Mouse (Mus musculus) hindbrain, embryonic 11.5 days (tissue): ENCODE measurements around the gene Opalin. TPM values are rescaled to one million over a fixed set of nuclear protein-coding genes. Genes with fewer than 3 reads are reported as not detected.
A peak's percentile ranks its signal among the peaks of the same experiment; 100 is the strongest.

Source experiments
- ATAC-seq: fragments of 200-750 bp; cut with Nextera tagmentation; 2 replicates; pipeline ENCODE4 v1.8.0; 2017; ENCODE audit warnings: mild to moderate bottlenecking, moderate TSS enrichment, moderate library complexity; ENCODE audit not compliant: low FRiP score
- DNase-seq: peaks from one replicate; pipeline ENCODE4 v3.0.0-alpha.2; 2015; ENCODE audit warnings: low spot score
- H3K27ac ChIP-seq: fragments of 300-500 bp; sonication (generic); 2 replicates; pipeline ENCODE4 v1.5.1; 2014; ENCODE audit warnings: mild to moderate bottlenecking, low read depth, low read length
- H3K27me3 ChIP-seq: fragments of 300-500 bp; sonication (generic); 2 replicates; pipeline ENCODE4 v1.6.1; 2014; ENCODE audit warnings: mild to moderate bottlenecking, low read length, moderate library complexity, mixed read lengths; ENCODE audit not compliant: control insufficient read depth, insufficient read depth
- H3K36me3 ChIP-seq: fragments of 300-500 bp; sonication (generic); 2 replicates; pipeline ENCODE4 v1.6.1; 2014; ENCODE audit warnings: mild to moderate bottlenecking, low read length, moderate library complexity, mixed read lengths; ENCODE audit not compliant: control insufficient read depth, insufficient read depth
- H3K4me1 ChIP-seq: fragments of 300-500 bp; sonication (generic); replicated peaks from 2 replicates; pipeline ENCODE4 v1.6.1; 2014; ENCODE audit warnings: low read length, mixed read lengths; ENCODE audit not compliant: control insufficient read depth, insufficient read depth
- H3K4me2 ChIP-seq: fragments of 300-500 bp; sonication (generic); replicated peaks from 2 replicates; pipeline ENCODE4 v1.6.1; 2014; ENCODE audit warnings: mild to moderate bottlenecking, low read depth, low read length
- H3K4me3 ChIP-seq: fragments of 300-500 bp; sonication (generic); 2 replicates; pipeline ENCODE4 v1.5.1; 2014; ENCODE audit warnings: low read depth, low read length
- H3K9ac ChIP-seq: fragments of 300-500 bp; sonication (generic); 2 replicates; pipeline ENCODE4 v1.6.1; 2014; ENCODE audit warnings: low read depth, low read length
- H3K9me3 ChIP-seq: fragments of 300-500 bp; sonication (generic); 2 replicates; pipeline ENCODE4 v1.6.1; 2016; ENCODE audit warnings: low read length; ENCODE audit not compliant: control insufficient read depth
- WGBS: fragments of 180-500 bp; shearing (Covaris S2); extraction: QIAGEN DNeasy Blood & Tissue Kit; methylation state at CpG from one replicate; pipeline ENCODE4 v1.1.7; 2014; 5-methylcytosine and 5-hydroxymethylcytosine counted together
- polyA plus RNA-seq: library from polyadenylated mRNA; unstranded; fragments of >200 nt; fragmentation: Nextera tagmentation; extraction: Ambion mirVana; gene quantifications from 2 replicates; pipeline ENCODE4 v1.2.1, GENCODE M21; 2014

Opalin gene
- polyA plus RNA-seq, 1 experiment from 2014 or later = not detected

GRCm38 (mm10) chr19:41088491-41088890 is 11.6 kb upstream of the Opalin start:
- H3K4me2 ChIP-seq = no peak overlapping the region

GRCm38 (mm10) chr19:41087901-41088300 is 11.0 kb upstream of the Opalin start:
- H3K4me3 ChIP-seq = no peak overlapping the region
- no peak overlapping the region for H3K27ac ChIP-seq
- H3K36me3 ChIP-seq = no peaks in the 10 kb centered on the region
- WGBS = 72% methylated on average over 4 of the region's 4 CpGs
- H3K9me3 ChIP-seq = no peaks in the 10 kb centered on the region
- no peaks in the 10 kb centered on the region for H3K4me1 ChIP-seq
- DNase-seq = no peak
- no peak overlapping the region for H3K9ac ChIP-seq
- H3K27me3 ChIP-seq = no peaks in the 10 kb centered on the region
- H3K4me2 ChIP-seq = no peak overlapping the region
- no peak for ATAC-seq

More at GRCm38 (mm10) chr19:41088491-41088890, 11.6 kb upstream of the Opalin start:
- H3K9me3 ChIP-seq = no peaks in the 10 kb centered on the region
- WGBS = 49% methylated on average over 18 of the region's 18 CpGs
- ATAC-seq (no peak), DNase-seq (no peak)
- H3K9ac ChIP-seq = no peak overlapping the region
- H3K36me3 ChIP-seq = no peaks in the 10 kb centered on the region
- H3K27me3 ChIP-seq = no peaks in the 10 kb centered on the region
- no peak overlapping the region for H3K27ac ChIP-seq
- H3K4me3 ChIP-seq = no peak overlapping the region
- H3K4me1 ChIP-seq = no peaks in the 10 kb centered on the region

DNA sequence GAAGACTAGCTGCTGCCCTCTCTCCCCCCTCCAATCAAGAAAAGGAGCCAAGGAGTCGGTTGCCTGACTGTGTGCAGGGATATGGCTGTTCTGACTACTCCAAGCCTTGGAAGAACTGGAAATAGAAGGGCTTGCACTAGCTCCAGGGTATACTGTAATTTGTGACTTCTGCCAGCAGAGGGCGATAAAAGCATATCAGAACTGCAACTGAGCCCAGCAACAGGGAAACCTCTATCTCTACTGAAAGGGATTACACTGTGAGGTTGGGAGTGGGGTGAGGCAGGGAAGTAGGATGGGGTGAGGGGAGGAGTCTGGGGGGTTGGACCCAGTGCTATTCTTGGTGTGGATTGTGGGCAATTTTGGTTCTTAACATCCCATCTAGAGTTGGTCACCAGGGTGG is 9.8 kb upstream of the Opalin start:
- ATAC-seq (peak; percentile 53; the same call in 1 of the 2 replicates), DNase-seq (peak; percentile 89)
- WGBS = 11% methylated on average over 2 of the region's 2 CpGs
- Histone ChIP-seq H3K4me1 (no peaks in the 10 kb centered on the region; the same call in 1 of the 2 replicates), H3K27ac (no peak overlapping the region), H3K9me3 (no peaks in the 10 kb centered on the region), H3K36me3 (no peaks in the 10 kb centered on the region), H3K4me3 (no peak overlapping the region), H3K9ac (no peak overlapping the region), H3K27me3 (no peaks in the 10 kb centered on the region), H3K4me2 (no peak overlapping the region)

GRCm38 (mm10) chr19:41086289-41086688 is 9.4 kb upstream of the Opalin start:
- Histone ChIP-seq H3K4me2 (no peak overlapping the region), H3K4me3 (no peak overlapping the region), H3K4me1 (peaks cover 3% of the 10 kb centered on the region; the same call in 1 of the 2 replicates), H3K27me3 (no peaks in the 10 kb centered on the region), H3K9me3 (no peaks in the 10 kb centered on the region), H3K27ac (no peak overlapping the region), H3K36me3 (no peaks in the 10 kb centered on the region), H3K9ac (no peak overlapping the region)
- ATAC-seq (no peak), DNase-seq (no peak)
- 90% methylated on average over 6 of the region's 6 CpGs for WGBS

DNA sequence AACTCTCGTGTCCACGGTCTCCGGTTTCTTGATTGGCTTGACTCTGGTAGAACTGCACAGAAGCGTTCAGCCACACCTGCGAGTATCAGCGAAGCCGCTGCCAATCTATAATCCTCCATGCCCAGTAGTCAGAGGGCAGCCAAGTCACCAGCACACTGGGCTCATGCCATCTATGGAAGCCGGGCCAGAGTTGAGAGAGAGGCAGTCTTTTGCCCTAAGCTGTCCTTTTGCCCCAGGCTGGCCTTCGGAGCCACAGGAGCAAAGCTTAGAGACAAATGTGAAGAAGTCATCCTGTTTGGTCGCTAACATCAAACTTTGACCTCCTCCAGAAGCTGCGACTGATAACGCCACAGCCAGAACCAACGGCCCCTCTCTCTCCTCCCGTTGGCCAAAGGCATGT is 6.7 kb upstream of the Opalin start:
- no peak overlapping the region for H3K4me2 ChIP-seq
- no peak overlapping the region for H3K4me3 ChIP-seq
- peaks cover 3% of the 10 kb centered on the region; the same call in 1 of the 2 replicates for H3K4me1 ChIP-seq
- no peaks in the 10 kb centered on the region for H3K27me3 ChIP-seq
- H3K36me3 ChIP-seq = no peaks in the 10 kb centered on the region
- DNase-seq (no peak), ATAC-seq (no peak)
- no peaks in the 10 kb centered on the region for H3K9me3 ChIP-seq
- no peak overlapping the region for H3K27ac ChIP-seq
- 92% methylated on average over 14 of the region's 14 CpGs for WGBS
- H3K9ac ChIP-seq = no peak overlapping the region

GRCm38 (mm10) chr19:41081589-41081988 is 4.7 kb upstream of the Opalin start:
- H3K4me1 ChIP-seq = peaks cover 3% of the 10 kb centered on the region; the same call in 1 of the 2 replicates
- no peaks in the 10 kb centered on the region for H3K36me3 ChIP-seq
- H3K27me3 ChIP-seq = no peaks in the 10 kb centered on the region
- H3K4me2 ChIP-seq = 0 out of 2 replicates have a peak overlapping the region, but pooled peaks have one; percentile 17
- no peak overlapping the region for H3K9ac ChIP-seq
- no peak overlapping the region for H3K4me3 ChIP-seq
- peak; percentile 55 for DNase-seq
- peak overlapping the region; percentile 47; the same call in 1 of the 2 replicates for H3K27ac ChIP-seq
- H3K9me3 ChIP-seq = no peaks in the 10 kb centered on the region
- peak; percentile 78; the same call in 1 of the 2 replicates for ATAC-seq
- WGBS = 38% methylated on average over 3 of the region's 3 CpGs

- Histone ChIP-seq H3K4me3 (no peak overlapping the region), H3K27ac (no peak overlapping the region), H3K4me2 (no peak overlapping the region), H3K36me3 (no peaks in the 10 kb centered on the region), H3K9ac (no peak overlapping the region), H3K9me3 (no peaks in the 10 kb centered on the region), H3K4me1 (no peaks in the 10 kb centered on the region), H3K27me3 (no peaks in the 10 kb centered on the region)
- ATAC-seq (no peak), DNase-seq (no peak)
- WGBS = 87% methylated on average over 14 of the region's 14 CpGs
Measured at GRCm38 (mm10) chr19:41073746-41074455, 3.0 kb downstream of the Opalin start.

GRCm38 (mm10) chr19:41071500-41071899 is 5.4 kb downstream of the Opalin start:
- no peak overlapping the region for H3K4me2 ChIP-seq
- no peak for ATAC-seq
- no peaks in the 10 kb centered on the region for H3K36me3 ChIP-seq
- no peaks in the 10 kb centered on the region for H3K27me3 ChIP-seq
- H3K4me3 ChIP-seq = no peak overlapping the region
- 7% methylated on average over 8 of the region's 8 CpGs for WGBS
- H3K9me3 ChIP-seq = no peaks in the 10 kb centered on the region
- peak; percentile 95 for DNase-seq
- no peaks in the 10 kb centered on the region for H3K4me1 ChIP-seq
- no peak overlapping the region for H3K9ac ChIP-seq
- no peak overlapping the region for H3K27ac ChIP-seq

- H3K27me3 ChIP-seq = no peaks in the 10 kb centered on the region
- ATAC-seq (no peak), DNase-seq (no peak)
- no peak overlapping the region for H3K4me3 ChIP-seq
- no peaks in the 10 kb centered on the region for H3K4me1 ChIP-seq
- WGBS = 64% methylated on average over 4 of the region's 4 CpGs
- H3K9ac ChIP-seq = no peak overlapping the region
- H3K36me3 ChIP-seq = no peaks in the 10 kb centered on the region
- H3K4me2 ChIP-seq = no peak overlapping the region
- no peak overlapping the region for H3K27ac ChIP-seq
- no peaks in the 10 kb centered on the region for H3K9me3 ChIP-seq
Measured at GRCm38 (mm10) chr19:41054702-41055101, 22.2 kb downstream of the Opalin start.
